Mouse (Mus musculus) testis, adult 2 months (tissue): ENCODE measurements around the gene Txk. TPM values are rescaled to one million over a fixed set of nuclear protein-coding genes. Genes with fewer than 3 reads are reported as not detected.

Experiments
- H3K27ac ChIP-seq: fragments of 200-500 bp; 2 replicates; pipeline ENCODE4 v1.5.1; 2012; ENCODE audit warnings: low read depth, low read length; ENCODE audit not compliant: control insufficient read depth, insufficient read depth
- H3K27me3 ChIP-seq: fragments of 200-500 bp; 2 replicates; pipeline ENCODE4 v1.6.1; 2012; ENCODE audit warnings: mild to moderate bottlenecking, low read length, moderate library complexity; ENCODE audit not compliant: control insufficient read depth, insufficient read depth
- H3K36me3 ChIP-seq: fragments of 200-500 bp; 2 replicates; pipeline ENCODE4 v1.6.1; 2012; ENCODE audit warnings: mild to moderate bottlenecking, low read length; ENCODE audit not compliant: control insufficient read depth, insufficient read depth
- H3K4me1 ChIP-seq: fragments of 200-500 bp; 2 replicates; pipeline ENCODE4 v1.6.1; 2012; ENCODE audit warnings: low read length; ENCODE audit not compliant: control insufficient read depth, insufficient read depth
- H3K4me3 ChIP-seq: fragments of 200-500 bp; 2 replicates; pipeline ENCODE4 v1.5.1; 2012; ENCODE audit warnings: low read depth, mild to moderate bottlenecking, low read length, moderate library complexity, mixed read lengths; ENCODE audit not compliant: control insufficient read depth
- CTCF ChIP-seq: fragments of 200-500 bp; IDR thresholded peaks from 2 replicates; pipeline ENCODE4 v1.5.1; 2012; ENCODE audit warnings: low read depth, mild to moderate bottlenecking, inconsistent platforms, low read length, moderate library complexity; ENCODE audit not compliant: control insufficient read depth, insufficient read depth, insufficient replicate concordance
- POLR2A ChIP-seq: fragments of 200-500 bp; IDR thresholded peaks from 2 replicates; pipeline ENCODE4 v1.6.1; 2012; ENCODE audit warnings: low read depth, mild to moderate bottlenecking, inconsistent platforms, low read length, moderate library complexity; ENCODE audit not compliant: control insufficient read depth
- polyA plus RNA-seq: library from polyadenylated mRNA; depleted of rRNA; stranded (reverse); fragments of >200 nt; gene quantifications from 2 replicates; pipeline ENCODE4 v1.2.3, GENCODE M21; 2012

Txk gene
- polyA plus RNA-seq, 1 experiment, result 1.7 TPM

GRCm38 (mm10) chr5:72783957-72784356 lies 31.4 kb upstream of the Txk start:
- H3K4me3 ChIP-seq, result no peak overlapping the region
- H3K27me3 ChIP-seq, result no peaks in the 10 kb centered on the region
- no peaks in the 10 kb centered on the region for H3K36me3 ChIP-seq
- no peak overlapping the region for H3K27ac ChIP-seq
- no peak for TF ChIP-seq POLR2A
- H3K4me1 ChIP-seq, result no peaks in the 10 kb centered on the region

- Histone ChIP-seq H3K36me3 (no peaks in the 10 kb centered on the region), H3K27ac (no peak overlapping the region), H3K27me3 (no peaks in the 10 kb centered on the region), H3K4me3 (no peak overlapping the region), H3K4me1 (no peaks in the 10 kb centered on the region)
- TF ChIP-seq CTCF (no peak), POLR2A (no peak)
Observed at GRCm38 (mm10) chr5:72783123-72783522, 30.5 kb upstream of the Txk start.

- Histone ChIP-seq H3K36me3 (no peaks in the 10 kb centered on the region), H3K27ac (no peak overlapping the region), H3K4me3 (no peak overlapping the region), H3K4me1 (no peaks in the 10 kb centered on the region), H3K27me3 (no peaks in the 10 kb centered on the region)
- no peak for TF ChIP-seq CTCF
- no peak for TF ChIP-seq POLR2A
Observed at GRCm38 (mm10) chr5:72781776-72782175, 29.2 kb upstream of the Txk start.

GRCm38 (mm10) chr5:72776595-72776994 lies 24.0 kb upstream of the Txk start:
- TF ChIP-seq CTCF (no peak), POLR2A (no peak)
- Histone ChIP-seq H3K4me1 (no peaks in the 10 kb centered on the region), H3K36me3 (no peaks in the 10 kb centered on the region), H3K27ac (no peak overlapping the region), H3K4me3 (no peak overlapping the region), H3K27me3 (no peaks in the 10 kb centered on the region)

GRCm38 (mm10) chr5:72776127-72776526 lies 23.6 kb upstream of the Txk start:
- no peaks in the 10 kb centered on the region for H3K36me3 ChIP-seq
- TF ChIP-seq POLR2A (no peak), CTCF (no peak)
- H3K27me3 ChIP-seq, result no peaks in the 10 kb centered on the region
- H3K27ac ChIP-seq, result no peak overlapping the region
- no peak overlapping the region for H3K4me3 ChIP-seq
- H3K4me1 ChIP-seq, result no peaks in the 10 kb centered on the region

GRCm38 (mm10) chr5:72769841-72770240 lies 17.3 kb upstream of the Txk start:
- H3K4me3 ChIP-seq, result no peak overlapping the region
- peaks cover 6% of the 10 kb centered on the region for H3K4me1 ChIP-seq
- H3K27me3 ChIP-seq, result no peaks in the 10 kb centered on the region
- no peaks in the 10 kb centered on the region for H3K36me3 ChIP-seq
- no peak overlapping the region for H3K27ac ChIP-seq
- no peak for TF ChIP-seq POLR2A
- no peak for TF ChIP-seq CTCF

GRCm38 (mm10) chr5:72763546-72763945 lies 11.0 kb upstream of the Txk start:
- H3K36me3 ChIP-seq, result no peaks in the 10 kb centered on the region
- peaks cover 6% of the 10 kb centered on the region for H3K4me1 ChIP-seq
- TF ChIP-seq POLR2A (no peak), CTCF (no peak)
- H3K27ac ChIP-seq, result no peak overlapping the region
- H3K27me3 ChIP-seq, result no peaks in the 10 kb centered on the region
- no peak overlapping the region for H3K4me3 ChIP-seq

GRCm38 (mm10) chr5:72763025-72763424 lies 10.4 kb upstream of the Txk start:
- Histone ChIP-seq H3K27me3 (no peaks in the 10 kb centered on the region), H3K4me3 (no peak overlapping the region), H3K4me1 (peaks cover 6% of the 10 kb centered on the region), H3K27ac (no peak overlapping the region), H3K36me3 (no peaks in the 10 kb centered on the region)
- no peak for TF ChIP-seq POLR2A
- no peak for TF ChIP-seq CTCF
